Mouse (Mus musculus) lung, adult 2 months (tissue): Measurements from ENCODE around the gene Chmp4b. TPM values are rescaled to one million over a fixed set of nuclear protein-coding genes. Genes with fewer than 3 reads are reported as not detected.
A peak's percentile ranks its signal among the peaks of the same experiment; 100 is the strongest.

Experiments used
- DNase-seq: peaks from one replicate; pipeline ENCODE4 v3.0.0; 2022
- H3K4me1 ChIP-seq: fragments of 200-500 bp; 2 replicates; pipeline ENCODE4 v1.6.1; 2011; ENCODE audit warnings: low read length; ENCODE audit not compliant: control insufficient read depth, insufficient read depth
- H3K4me3 ChIP-seq: fragments of 200-500 bp; replicated peaks from 2 replicates; pipeline ENCODE3; 2011; ENCODE audit warnings: low read depth, mild to moderate bottlenecking, control low read depth, low read length; ENCODE audit errors: extremely low read depth
- CTCF ChIP-seq: fragments of 200-500 bp; IDR thresholded peaks from 2 replicates; pipeline ENCODE4 v1.5.1; 2011; ENCODE audit warnings: mild to moderate bottlenecking, low read length, control low read depth; ENCODE audit not compliant: insufficient read depth
- POLR2A ChIP-seq: fragments of 200-500 bp; IDR thresholded peaks from 2 replicates; pipeline ENCODE4 v1.6.1; 2011; ENCODE audit warnings: low read depth, mild to moderate bottlenecking, control low read depth, low read length, borderline replicate concordance; ENCODE audit errors: extremely low read depth
- WGBS: fragments of 180-500 bp; shearing (Covaris S2); methylation state at CpG from one replicate; pipeline ENCODE4 v1.1.7; 2018; 5-methylcytosine and 5-hydroxymethylcytosine counted together
- polyA plus RNA-seq: library from polyadenylated mRNA; depleted of rRNA; stranded (reverse); fragments of >200 nt; gene quantifications from 2 replicates; pipeline ENCODE4 v1.2.3, GENCODE M21; 2012

The Chmp4b gene
- polyA plus RNA-seq, 1 experiment: 103 TPM

DNA sequence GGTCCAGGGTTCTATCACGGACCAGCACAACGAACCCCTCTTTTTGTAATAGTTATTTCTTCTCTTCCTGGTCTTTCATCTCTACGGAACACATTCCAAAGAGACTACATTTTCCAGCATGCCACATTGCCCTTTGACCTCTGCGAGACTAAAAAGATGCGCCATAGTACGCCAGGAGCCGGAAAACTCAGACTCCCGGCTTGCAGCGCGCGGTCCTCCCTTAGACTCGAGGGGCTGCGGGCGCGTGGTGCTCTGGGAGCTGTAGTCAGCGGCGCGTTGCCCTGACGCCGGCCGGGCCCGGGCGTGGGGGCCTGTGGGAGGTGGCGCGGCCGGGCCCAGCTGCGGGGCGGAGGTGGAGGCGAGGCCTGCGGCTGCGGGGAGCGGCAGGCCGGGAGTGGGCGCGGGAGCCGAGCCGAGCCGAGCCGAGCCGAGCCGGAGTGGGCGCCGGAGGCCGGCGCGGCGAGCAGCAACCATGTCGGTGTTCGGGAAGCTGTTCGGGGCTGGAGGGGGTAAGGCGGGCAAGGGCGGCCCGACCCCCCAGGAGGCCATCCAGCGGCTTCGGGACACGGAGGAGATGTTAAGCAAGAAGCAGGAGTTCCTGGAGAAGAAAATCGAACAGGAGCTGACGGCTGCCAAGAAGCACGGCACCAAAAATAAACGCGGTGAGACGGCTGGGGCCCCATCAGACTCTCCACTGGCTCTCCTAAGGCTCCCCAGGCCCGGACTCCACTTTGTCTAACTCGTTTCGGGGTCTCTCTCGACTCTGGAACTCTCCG is 5.4 kb downstream of the Chmp4b start:
- TF ChIP-seq CTCF: no peak
- TF ChIP-seq POLR2A: peak; percentile 33; the same call in 1 of the 2 replicates
- WGBS: under 1% methylated on average over 67 of the region's 67 CpGs
- DNase-seq: peak; percentile 95
- H3K4me3 ChIP-seq: peak overlapping the region; percentile 85
- H3K4me1 ChIP-seq: peaks cover 18% of the 10 kb centered on the region

DNA sequence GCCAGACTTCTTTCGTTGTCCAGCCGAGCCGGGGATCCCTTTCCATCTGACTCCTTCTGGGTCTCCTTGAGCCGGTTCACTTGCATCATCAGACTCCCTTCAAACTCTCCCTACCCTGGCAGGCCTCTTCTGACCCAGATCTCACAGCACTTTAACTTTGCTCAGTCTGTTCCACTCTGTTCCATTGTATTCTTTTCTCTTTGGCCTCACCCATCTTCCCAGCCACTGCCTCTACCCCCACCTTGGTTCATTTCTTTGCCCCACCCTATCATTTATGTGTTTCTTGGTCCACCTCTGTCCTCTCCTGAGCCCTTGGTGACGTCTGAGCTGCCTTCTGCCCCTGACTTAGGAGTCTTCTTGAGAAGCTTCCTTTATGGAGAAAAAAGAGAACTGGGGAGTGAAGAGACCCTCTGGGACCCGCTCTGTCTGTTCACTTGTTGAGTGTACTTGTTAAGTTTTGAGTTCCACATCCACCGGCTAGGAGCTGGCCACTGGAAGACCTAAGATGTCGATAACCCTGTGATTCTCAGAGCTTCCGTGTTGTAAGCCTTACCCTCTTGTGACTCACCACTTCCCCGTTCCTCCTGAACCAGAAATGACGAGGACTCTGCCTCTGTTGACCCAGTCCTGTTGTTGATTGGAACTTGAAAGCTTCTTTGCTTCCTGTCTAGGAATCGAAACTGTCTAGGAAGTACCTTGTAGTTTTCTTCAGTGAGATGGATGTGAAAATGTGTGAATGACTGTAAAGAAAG is 6.2 kb downstream of the Chmp4b start:
- WGBS: under 1% methylated on average over 12 of the region's 12 CpGs
- peaks cover 18% of the 10 kb centered on the region for H3K4me1 ChIP-seq
- TF ChIP-seq CTCF (no peak), POLR2A (peak; percentile 65; the same call in 1 of the 2 replicates)
- DNase-seq: peak; percentile 37
- H3K4me3 ChIP-seq: peak overlapping the region; percentile 85

DNA sequence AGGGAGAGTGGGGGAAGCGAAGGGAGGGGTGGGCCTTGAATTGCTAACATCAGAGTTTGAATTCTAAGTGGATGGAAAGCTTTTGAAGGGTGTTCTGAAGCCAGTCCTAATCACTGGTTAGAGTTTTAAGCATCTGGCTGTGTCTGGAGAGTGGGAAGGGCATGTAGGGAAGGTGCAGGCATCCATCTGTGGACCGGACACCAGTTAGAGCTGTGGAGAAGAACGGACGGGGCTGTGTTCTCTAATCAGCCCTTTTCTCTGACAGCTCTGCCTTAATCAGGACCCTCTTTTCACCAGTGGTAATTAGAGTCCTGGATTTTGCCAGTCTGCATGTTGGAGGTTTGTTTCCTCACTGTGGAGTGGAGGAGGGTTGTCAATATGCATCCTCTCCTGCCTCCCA is 7.6 kb downstream of the Chmp4b start:
- 68% methylated on average over 4 of the region's 4 CpGs for WGBS
- Histone ChIP-seq H3K4me3 (no peak overlapping the region), H3K4me1 (peaks cover 18% of the 10 kb centered on the region)
- DNase-seq: no peak
- TF ChIP-seq POLR2A: no peak
- no peak for TF ChIP-seq CTCF

GRCm38 (mm10) chr2:154659531-154660074 is 8.1 kb downstream of the Chmp4b start:
- DNase-seq: no peak
- Histone ChIP-seq H3K4me3 (no peak overlapping the region), H3K4me1 (peaks cover 18% of the 10 kb centered on the region)
- TF ChIP-seq POLR2A (no peak), CTCF (no peak)
- WGBS: 58% methylated on average over 5 of the region's 5 CpGs

- peaks cover 6% of the 10 kb centered on the region for H3K4me1 ChIP-seq
- no peak for DNase-seq
- H3K4me3 ChIP-seq: no peak overlapping the region
- no peak for TF ChIP-seq CTCF
- no peak for TF ChIP-seq POLR2A
- 81% methylated on average over 7 of the region's 7 CpGs for WGBS
These were observed 17.2 kb downstream of the Chmp4b start for GRCm38 (mm10) chr2:154668680-154669079.

- no peak for TF ChIP-seq POLR2A
- TF ChIP-seq CTCF: no peak
- 62% methylated on average over 4 of the region's 4 CpGs for WGBS
- Histone ChIP-seq H3K4me3 (no peak overlapping the region), H3K4me1 (peaks cover 6% of the 10 kb centered on the region)
- DNase-seq: no peak
These were observed 18.6 kb downstream of the Chmp4b start for GRCm38 (mm10) chr2:154670106-154670505.

GRCm38 (mm10) chr2:154670741-154671140 is 19.2 kb downstream of the Chmp4b start:
- TF ChIP-seq CTCF (no peak), POLR2A (no peak)
- no peak for DNase-seq
- WGBS: 76% methylated on average over 4 of the region's 4 CpGs
- H3K4me3 ChIP-seq: no peak overlapping the region
- H3K4me1 ChIP-seq: peaks cover 6% of the 10 kb centered on the region

- 55% methylated on average over 4 of the region's 4 CpGs for whole genome bisulfite sequencing
- H3K4me3 ChIP-seq: no peak overlapping the region
- H3K4me1 ChIP-seq: peaks cover 15% of the 10 kb centered on the region
- DNase-seq: no peak
- no peak for TF ChIP-seq CTCF
- no peak for TF ChIP-seq POLR2A
These were observed 22.5 kb downstream of the Chmp4b start for GRCm38 (mm10) chr2:154674008-154674407.
